ENCODE assay signal across 11 mouse cellular contexts in the genomic region with DNA sequence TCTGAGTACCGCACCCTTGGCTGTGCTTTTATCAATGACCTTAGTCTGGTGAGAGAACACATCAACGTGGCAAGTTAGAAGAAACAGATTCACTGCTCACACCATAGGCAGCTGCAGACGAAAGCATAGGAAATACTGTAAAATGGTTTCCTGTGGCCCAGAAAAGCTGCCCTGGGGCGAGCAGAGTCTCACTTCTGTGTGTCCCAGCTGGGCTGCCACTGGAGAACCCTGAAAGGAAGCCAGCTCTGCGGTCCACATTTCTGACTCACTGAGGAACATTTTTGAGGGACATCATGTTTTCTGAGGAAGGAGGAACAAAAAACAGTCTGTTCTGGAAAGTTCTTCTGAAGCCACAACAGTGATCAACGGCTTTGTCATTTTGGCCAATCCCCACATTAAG. TPM values are rescaled to one million over a fixed set of nuclear protein-coding genes. Genes with fewer than 3 reads are reported as not detected.
A peak's percentile ranks its signal among the peaks of the same experiment; 100 is the strongest.
DNase-seq lines count a peak whose midpoint lies in the region; ATAC-seq and TF ChIP-seq lines count a peak whose summit lies in the region.
"Had no signal": no experiment of that assay in that cellular context is flagged by ENCODE, and none has a peak within 500 bp of the region (broad histone marks: within the 10 kb centered on the region; RNA-seq: fewer than 3 reads in every experiment).

No protein-coding gene starts in this region.

- no peak overlapping the region for H3K4me2 ChIP-seq in stomach, postnatal 0 days (replicated peaks; ENCODE audit: low read depth)
- H3K4me2 ChIP-seq: kidney, embryonic 15.5 days had no signal

- H3K4me1 ChIP-seq in lung, adult 2 months (ENCODE audit: control insufficient read depth, insufficient read depth, low read length), result no peaks in the 10 kb centered on the region
- no peaks in the 10 kb centered on the region for H3K4me1 ChIP-seq in stomach, postnatal 0 days (replicated peaks; ENCODE audit: control insufficient read depth, insufficient read depth)
- H3K4me1 ChIP-seq: kidney, embryonic 15.5 days had no signal

- TF ChIP-seq POLR2A in lung, adult 2 months (IDR thresholded peaks at IDR 0.05; ENCODE audit: borderline replicate concordance, extremely low read depth, low read depth, low read length), result no peak

- no peak for TF ChIP-seq EP300 in stomach, postnatal 0 days (optimal IDR thresholded peaks at IDR 0.05)

- H3K27ac ChIP-seq in stomach, postnatal 0 days (replicated peaks), result no peak overlapping the region
- H3K27ac ChIP-seq: kidney, embryonic 15.5 days had no signal

- peak; percentile 79 to 91 for ATAC-seq in hematopoietic stem cell, adult 5-6 weeks (replicated peaks in 1 of 2; ENCODE audit: insufficient read depth in 1 of 2, low FRiP score in 2 of 2, low TSS enrichment in 1 of 2, low read depth in 1 of 2, poor library complexity in 2 of 2, severe bottlenecking in 2 of 2)
- no peak for ATAC-seq in stomach, postnatal 0 days (ENCODE audit: low FRiP score, low TSS enrichment)
- ATAC-seq: forebrain, postnatal 0 days had no signal

- H3K36me3 ChIP-seq in stomach, postnatal 0 days (ENCODE audit: control insufficient read depth, insufficient read depth, low read length), result no peaks in the 10 kb centered on the region
- H3K36me3 ChIP-seq: kidney, embryonic 15.5 days had no signal

- no peaks in the 10 kb centered on the region for H3K27me3 ChIP-seq in stomach, postnatal 0 days (ENCODE audit: control insufficient read depth, insufficient read depth, low read length)

- no peak overlapping the region for H3K9ac ChIP-seq in stomach, postnatal 0 days (ENCODE audit: low read length)
- H3K9ac ChIP-seq: forebrain, postnatal 0 days; kidney, embryonic 15.5 days had no signal

- 41% methylated on average over 6 of the region's 6 CpGs for WGBS in lung, adult 2 months
- 57% methylated on average over 6 of the region's 6 CpGs for WGBS in stomach, postnatal 0 days

- TF ChIP-seq CTCF in lung, adult 2 months (IDR thresholded peaks at IDR 0.05; ENCODE audit: insufficient read depth, low read length), result no peak
- no peak for TF ChIP-seq CTCF in stomach, postnatal 0 days (IDR thresholded peaks at IDR 0.05; ENCODE audit: low read depth)

- peak; percentile 37 to 44 for DNase-seq in lung, adult 18-20 months
- DNase-seq in lung, adult 2 months, result no peak
- DNase-seq in adrenal gland, postnatal 36 days, result peak; percentile 66 to 68
- peak; percentile 41 to 48 for DNase-seq in thymus, postnatal 36 days
- DNase-seq in cerebellum, adult 11-12 months, result no peak
- DNase-seq in stomach, postnatal 0 days (ENCODE audit: low spot score), result no peak
- no peak for DNase-seq in testis, postnatal 14 days (ENCODE audit: low spot score)
- DNase-seq: cerebellum, adult 9-11 months; forebrain, postnatal 0 days had no signal

- no peaks in the 10 kb centered on the region for H3K9me3 ChIP-seq in stomach, postnatal 0 days (ENCODE audit: control insufficient read depth, low read length)
- H3K9me3 ChIP-seq: kidney, embryonic 15.5 days had no signal

- no peak overlapping the region for H3K4me3 ChIP-seq in lung, adult 2 months (replicated peaks; ENCODE audit: extremely low read depth, low read depth, low read length)
- H3K4me3 ChIP-seq in stomach, postnatal 0 days (ENCODE audit: low read depth, low read length), result no peak overlapping the region
- H3K4me3 ChIP-seq: kidney, embryonic 15.5 days had no signal

RNA-seq across cellular contexts. Expression of a gene that starts 13.1 kb away (rescaled TPM):
- polyA plus RNA-seq in lung, adult 2 months (2012; rRNA removed), result 25.4 and 27.9 TPM in 2 replicates
- 10 to 100 TPM; 58.7 to 68.9 TPM for total RNA-seq in adrenal gland, postnatal 36 days (2021)
- total RNA-seq in hematopoietic stem cell, adult 5-6 weeks (2017), result 40.4 and 56.3 TPM in 2 replicates
- 8.0 and 17.0 TPM in 2 replicates for polyA plus RNA-seq in stomach, postnatal 0 days (2015; fragmentation: Nextera tagmentation; extraction: Ambion mirVana)

RNA-seq across cellular contexts. Expression of a gene that starts 33.8 kb away (rescaled TPM):
- 10.1 and 18.3 TPM in 2 replicates for polyA plus RNA-seq in lung, adult 2 months (2012; rRNA removed)
- total RNA-seq in adrenal gland, postnatal 36 days (2021), result 10 to 100 TPM; 25.0 to 41.2 TPM
- 13.1 and 19.0 TPM in 2 replicates for total RNA-seq in hematopoietic stem cell, adult 5-6 weeks (2017)
- 26.3 and 29.5 TPM in 2 replicates for polyA plus RNA-seq in stomach, postnatal 0 days (2015; fragmentation: Nextera tagmentation; extraction: Ambion mirVana)

RNA-seq across cellular contexts. Expression of a gene that starts 55.7 kb away (rescaled TPM):
- 6.1 and 6.2 TPM in 2 replicates for polyA plus RNA-seq in lung, adult 2 months (2012; rRNA removed)
- 10 to 100 TPM; 15.3 to 15.9 TPM for total RNA-seq in adrenal gland, postnatal 36 days (2021)
- 12.3 and 12.6 TPM in 2 replicates for total RNA-seq in hematopoietic stem cell, adult 5-6 weeks (2017)
- polyA plus RNA-seq in stomach, postnatal 0 days (2015; fragmentation: Nextera tagmentation; extraction: Ambion mirVana), result 13.1 and 13.7 TPM in 2 replicates

RNA-seq across cellular contexts. Expression of a gene that starts 56.2 kb away (rescaled TPM):
- polyA plus RNA-seq in lung, adult 2 months (2012; rRNA removed), result 11.7 and 25.6 TPM in 2 replicates
- total RNA-seq in adrenal gland, postnatal 36 days (2021), result 10 to 100 TPM; 38.1 to 50.9 TPM
- total RNA-seq in hematopoietic stem cell, adult 5-6 weeks (2017), result 31.4 and 54.0 TPM in 2 replicates
- 6.7 and 8.7 TPM in 2 replicates for polyA plus RNA-seq in stomach, postnatal 0 days (2015; fragmentation: Nextera tagmentation; extraction: Ambion mirVana)

Comparison
In these comparisons a context has a peak if more than half of its experiments do, and no peak if none do; other contexts are left out.
1. DNase-seq: peak in lung, adult 18-20 months (2 of 2), adrenal gland, postnatal 36 days (2 of 2) and thymus, postnatal 36 days (2 of 2); none in lung, adult 2 months (single experiment), cerebellum, adult 11-12 months (single experiment), stomach, postnatal 0 days (single experiment) and testis, postnatal 14 days (single experiment).